ENCODE assay signal across 8 mouse cellular contexts in the genomic region with DNA sequence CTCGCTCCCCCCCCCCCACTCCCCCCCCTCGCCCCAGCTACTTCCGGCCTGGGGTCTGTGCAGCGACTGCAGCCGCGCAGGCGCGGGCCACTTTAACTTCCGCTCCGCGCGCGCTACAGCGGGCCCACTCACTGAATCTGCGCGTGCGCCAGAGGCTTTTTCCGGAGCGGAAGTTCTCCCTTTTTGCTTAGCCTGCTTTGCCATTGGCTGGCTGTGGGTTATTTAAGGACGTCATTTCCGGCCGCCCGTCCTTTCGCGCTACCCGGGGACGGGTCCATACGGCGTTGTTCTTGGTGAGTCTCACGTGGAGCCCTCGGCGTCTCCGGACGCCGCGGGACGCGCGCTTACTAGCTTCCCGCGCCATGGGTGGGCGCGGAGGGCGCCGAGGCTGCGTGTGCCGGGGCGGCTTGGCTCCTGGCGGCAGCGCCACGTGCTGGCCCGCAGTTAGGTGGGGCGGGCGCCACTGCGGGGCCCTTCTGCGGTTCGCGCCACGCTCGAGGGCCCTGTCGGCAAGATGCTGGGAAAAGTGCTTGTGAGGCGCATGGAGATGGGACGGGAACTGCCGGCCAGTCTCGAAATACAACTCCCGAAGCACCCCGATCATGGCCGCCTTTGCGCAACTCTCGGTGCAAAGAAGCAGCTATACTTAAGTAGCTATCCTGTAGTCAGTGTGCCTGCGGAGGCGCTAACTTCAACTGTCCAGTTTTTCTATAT. TPM values are rescaled to one million over a fixed set of nuclear protein-coding genes. Genes with fewer than 3 reads are reported as not detected.
DNase-seq lines count a peak whose midpoint lies in the region; ATAC-seq lines count a peak whose summit lies in the region.

A gene (plus strand): TSS at position 152 of the 714 bp plus-strand sequence.

- no peaks in the 10 kb centered on the region for H3K9me3 ChIP-seq in heart, embryonic 13.5 days
- H3K9me3 ChIP-seq in liver, embryonic 12.5 days (replicated peaks): no peaks in the 10 kb centered on the region
- no peaks in the 10 kb centered on the region for H3K9me3 ChIP-seq in stomach, embryonic 15.5 days

- peak within 1 kb of the TSS; percentile 100 for H3K9ac ChIP-seq in heart, embryonic 13.5 days
- peak within 1 kb of the TSS; percentile 100 for H3K9ac ChIP-seq in liver, embryonic 12.5 days
- peak within 1 kb of the TSS; percentile 100 for H3K9ac ChIP-seq in stomach, embryonic 15.5 days

- peaks cover 59% of the 10 kb centered on the region for H3K36me3 ChIP-seq in heart, embryonic 13.5 days
- peaks cover 66% of the 10 kb centered on the region for H3K36me3 ChIP-seq in liver, embryonic 12.5 days
- peaks cover 38% of the 10 kb centered on the region for H3K36me3 ChIP-seq in stomach, embryonic 15.5 days

- peak within 1 kb of the TSS; percentile 90 for H3K4me2 ChIP-seq in heart, embryonic 13.5 days
- peak within 1 kb of the TSS; percentile 93 for H3K4me2 ChIP-seq in liver, embryonic 12.5 days
- H3K4me2 ChIP-seq in stomach, embryonic 15.5 days: peak within 1 kb of the TSS; percentile 75

- peak; percentile 99 for DNase-seq in CD4-positive, CD25-positive, alpha-beta regulatory T cell, adult 2 months (ENCODE audit: low read depth, low spot score)
- DNase-seq in fat pad, adult 2 months (ENCODE audit: extremely low read depth, low read depth, low spot score): peak; percentile 73
- DNase-seq in kidney, postnatal 10 days: peak; percentile 98
- peak; percentile 95 to 97 for DNase-seq in natural killer cell, adult 2 months (ENCODE audit: low spot score in 2 of 2)

- peak within 1 kb of the TSS; percentile 89 for H3K4me3 ChIP-seq in brown adipose tissue, adult 24 weeks (ENCODE audit: insufficient read depth, low read depth, low read length)
- H3K4me3 ChIP-seq in heart, embryonic 13.5 days: peak within 1 kb of the TSS; percentile 97
- H3K4me3 ChIP-seq in liver, embryonic 12.5 days: peak within 1 kb of the TSS; percentile 99
- peak within 1 kb of the TSS; percentile 99 for H3K4me3 ChIP-seq in stomach, embryonic 15.5 days (replicated peaks)

- under 1% methylated on average over 63 of the region's 72 CpGs for WGBS in heart, embryonic 13.5 days
- under 1% methylated on average over 69 of the region's 72 CpGs for WGBS in liver, embryonic 12.5 days (ENCODE audit: insufficient replicate concordance)
- under 1% methylated on average over 65 of the region's 72 CpGs for WGBS in stomach, embryonic 15.5 days

- no peaks in the 10 kb centered on the region for H3K4me1 ChIP-seq in brown adipose tissue, adult 24 weeks (ENCODE audit: control insufficient read depth, insufficient read depth, insufficient read length, low read length)
- H3K4me1 ChIP-seq in heart, embryonic 13.5 days: peaks cover 22% of the 10 kb centered on the region
- H3K4me1 ChIP-seq in liver, embryonic 12.5 days: peaks cover 53% of the 10 kb centered on the region
- H3K4me1 ChIP-seq in stomach, embryonic 15.5 days: peaks cover 10% of the 10 kb centered on the region

- H3K27me3 ChIP-seq in heart, embryonic 13.5 days (replicated peaks): no peaks in the 10 kb centered on the region
- H3K27me3 ChIP-seq in liver, embryonic 12.5 days (replicated peaks): no peaks in the 10 kb centered on the region
- no peaks in the 10 kb centered on the region for H3K27me3 ChIP-seq in stomach, embryonic 15.5 days (replicated peaks)

- peak; percentile 93 for ATAC-seq in heart, embryonic 13.5 days (ENCODE audit: extremely low read depth, insufficient number of reproducible peaks, low FRiP score, low TSS enrichment)
- peak; percentile 94 for ATAC-seq in liver, embryonic 12.5 days
- peak; percentile 98 for ATAC-seq in stomach, embryonic 15.5 days (ENCODE audit: insufficient read depth, low FRiP score, low read depth)

- H3K27ac ChIP-seq in brown adipose tissue, adult 24 weeks (replicated peaks; ENCODE audit: low read depth, low read length): peak within 1 kb of the TSS; percentile 81
- peak within 1 kb of the TSS; percentile 91 for H3K27ac ChIP-seq in heart, embryonic 13.5 days (replicated peaks)
- H3K27ac ChIP-seq in liver, embryonic 12.5 days: peak within 1 kb of the TSS; percentile 96
- peak within 1 kb of the TSS; percentile 93 for H3K27ac ChIP-seq in stomach, embryonic 15.5 days

RNA-seq across cellular contexts. Expression of the gene that starts here (rescaled TPM):
- 737 and 982 TPM in 2 replicates for polyA plus RNA-seq in brown adipose tissue, adult 24 weeks (2012; ENCODE audit: insufficient read depth, insufficient read length, missing spikeins)
- 944 and 956 TPM in 2 replicates for polyA plus RNA-seq in heart, embryonic 13.5 days (2015; fragmentation: Nextera tagmentation; extraction: Ambion mirVana)
- 1,191 and 1,263 TPM in 2 replicates for polyA plus RNA-seq in liver, embryonic 12.5 days (2016; fragmentation: Nextera tagmentation; extraction: Ambion mirVana)
- 1,300 and 1,322 TPM in 2 replicates for polyA plus RNA-seq in stomach, embryonic 15.5 days (2015; fragmentation: Nextera tagmentation; extraction: Ambion mirVana)

Comparison
In these comparisons a context has a peak if more than half of its experiments do, and no peak if none do; other contexts are left out.
1. Peak in every context shown above with its lines: DNase-seq, ATAC-seq, H3K4me3 ChIP-seq and H3K27ac ChIP-seq.